Mouse (Mus musculus): Measurements from ENCODE around the gene Rhbdl2. TPM values are rescaled to one million over a fixed set of nuclear protein-coding genes. Genes with fewer than 3 reads are reported as not detected.

Rhbdl2 gene
- not detected for polyA plus RNA-seq (2017; shearing (Covaris generic))

GRCm38 (mm10) chr4:123787191-123787985 lies at the start of gene Rhbdl2:
TSS of gene Rhbdl2 (plus strand) at chr4:123787874.

GRCm38 (mm10) chr4:123750152-123750651 lies 37.5 kb upstream of the Rhbdl2 start, which contains the start of gene Akirin1:
TSS of gene Akirin1 (minus strand) at chr4:123750345.

GRCm38 (mm10) chr4:123859379-123859778 lies 71.7 kb downstream of the Rhbdl2 start, which contains the start of gene 4933427I04Rik:
TSS of gene 4933427I04Rik (plus strand) at chr4:123859679.

Other genes starting within 250 kb of the Rhbdl2 start
- 165 TPM for gene Macf1, start 103.5 kb upstream of the Rhbdl2 start, polyA plus RNA-seq (2017; shearing (Covaris generic))
- 162 TPM for gene Ndufs5, start 69.7 kb upstream of the Rhbdl2 start, polyA plus RNA-seq (2017; shearing (Covaris generic))
- gene Akirin1, start 37.5 kb upstream of the Rhbdl2 start, polyA plus RNA-seq (2017; shearing (Covaris generic)), result 22.6 TPM
- gene 4933427I04Rik, start 71.8 kb downstream of the Rhbdl2 start, polyA plus RNA-seq (2017; shearing (Covaris generic)), result not detected
- 14.9 TPM for gene Mycbp, start 117.0 kb downstream of the Rhbdl2 start, polyA plus RNA-seq (2017; shearing (Covaris generic))
- 22.0 TPM for gene Rragc, start 129.6 kb downstream of the Rhbdl2 start, polyA plus RNA-seq (2017; shearing (Covaris generic))
- gene 4930535I16Rik, start 130.1 kb downstream of the Rhbdl2 start, polyA plus RNA-seq (2017; shearing (Covaris generic)), result not detected